Mouse (Mus musculus): ENCODE measurements around the gene Fbxw5. TPM values are rescaled to one million over a fixed set of nuclear protein-coding genes. Genes with fewer than 3 reads are reported as not detected.

Fbxw5 gene
- 64.2 and 75.3 TPM in 2 replicates for polyA plus RNA-seq (2014; fragmentation: Nextera tagmentation; extraction: Ambion mirVana)

DNA sequence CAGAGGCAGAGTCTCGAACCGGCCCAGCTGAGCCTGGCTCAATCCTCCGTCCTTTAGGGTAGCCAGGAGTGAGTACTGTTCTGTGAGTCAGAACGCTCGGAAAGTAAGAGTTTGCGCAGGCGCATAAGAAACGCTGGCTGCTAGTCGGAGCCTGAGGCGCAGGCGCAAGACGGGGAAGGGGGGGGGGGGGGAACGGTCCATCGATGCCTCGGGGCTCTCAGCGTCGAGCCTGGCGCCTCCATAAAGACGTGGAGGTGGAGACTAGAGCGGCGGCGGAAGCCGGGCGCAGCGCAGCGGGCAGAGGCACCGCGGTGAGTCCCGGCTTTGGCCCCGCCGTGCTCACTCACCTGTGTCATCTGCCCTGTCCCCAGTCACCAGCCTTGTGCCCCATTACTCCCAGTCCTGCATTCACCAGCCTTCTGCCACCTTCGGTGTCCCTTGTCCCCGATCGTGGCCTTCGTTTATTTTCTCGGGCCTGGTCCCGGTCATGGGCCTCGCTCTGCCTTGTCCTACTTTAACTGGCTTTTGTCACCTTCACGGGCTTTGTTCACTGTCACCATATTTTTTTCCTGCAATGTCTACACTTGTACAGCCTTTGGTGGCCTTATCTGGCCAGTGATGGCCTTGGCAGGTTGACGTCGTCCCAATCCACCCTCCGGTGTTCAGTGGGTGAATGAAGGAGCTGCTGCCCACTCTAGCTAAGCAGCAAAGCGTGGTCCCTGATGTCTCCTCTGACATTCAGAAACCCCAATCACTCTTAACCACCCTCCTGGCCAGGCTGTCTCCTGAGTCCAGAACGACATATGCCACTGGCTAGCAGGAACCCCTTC is at the start of gene Fbxw5:
Fbxw5 (plus strand) TSS at position 175 of the 830 bp plus-strand sequence.
- H3K4me3 ChIP-seq (ENCODE audit: low read depth, low read length): peak within 1 kb of the TSS; percentile 86

GRCm38 (mm10) chr2:25450853-25451647 is 49.5 kb upstream of the Fbxw5 start:
- Histone ChIP-seq H3K27ac (ENCODE audit: low read depth, low read length) (no peak overlapping the region), H3K27me3 (ENCODE audit: control insufficient read depth, insufficient read depth, low read length) (no peaks in the 10 kb centered on the region), H3K4me1 (replicated peaks; ENCODE audit: control insufficient read depth, insufficient read depth, low read length) (no peaks in the 10 kb centered on the region), H3K4me3 (ENCODE audit: low read depth, low read length) (no peak overlapping the region), H3K9me3 (ENCODE audit: control insufficient read depth, low read length) (no peaks in the 10 kb centered on the region), H3K4me2 (replicated peaks; ENCODE audit: low read depth, low read length) (no peak overlapping the region), H3K36me3 (ENCODE audit: control insufficient read depth, insufficient read depth, low read length) (no peaks in the 10 kb centered on the region), H3K9ac (ENCODE audit: low read depth, low read length) (no peak overlapping the region)
- WGBS: 89% methylated on average over 8 of the region's 8 CpGs
- no peak for DNase-seq (ENCODE audit: low spot score)
- no peak for ATAC-seq (ENCODE audit: low FRiP score)

More for the DNA sequence above, at the start of gene Fbxw5:
- peak; percentile 94 for DNase-seq (ENCODE audit: low spot score)
- no peaks in the 10 kb centered on the region for H3K9me3 ChIP-seq (ENCODE audit: control insufficient read depth, low read length)
- peak within 1 kb of the TSS; percentile 96 for H3K9ac ChIP-seq (ENCODE audit: low read depth, low read length)
- no peaks in the 10 kb centered on the region for H3K36me3 ChIP-seq (ENCODE audit: control insufficient read depth, insufficient read depth, low read length)
- WGBS: 2% methylated on average over 27 of the region's 44 CpGs
- peaks cover 4% of the 10 kb centered on the region; the same call in 1 of the 2 replicates for H3K4me1 ChIP-seq (replicated peaks; ENCODE audit: control insufficient read depth, insufficient read depth, low read length)
- peak; percentile 87 for ATAC-seq (ENCODE audit: low FRiP score)
- H3K27me3 ChIP-seq (ENCODE audit: control insufficient read depth, insufficient read depth, low read length): no peaks in the 10 kb centered on the region
- H3K4me2 ChIP-seq (replicated peaks; ENCODE audit: low read depth, low read length): peak within 1 kb of the TSS; percentile 83
- 0 out of 2 replicates have a peak within 1 kb of the TSS, but pooled peaks have one; percentile 19 for H3K27ac ChIP-seq (ENCODE audit: low read depth, low read length)

GRCm38 (mm10) chr2:25452951-25453350 is 47.6 kb upstream of the Fbxw5 start:
- Histone ChIP-seq H3K9ac (ENCODE audit: low read depth, low read length) (no peak overlapping the region), H3K36me3 (ENCODE audit: control insufficient read depth, insufficient read depth, low read length) (no peaks in the 10 kb centered on the region)
- no peak for ATAC-seq (ENCODE audit: low FRiP score)

GRCm38 (mm10) chr2:25456205-25456953 is 44.2 kb upstream of the Fbxw5 start, which contains the start of gene Clic3:
TSS of gene Clic3 (plus strand) at chr2:25456838.
- no peak within 1 kb of the TSS for H3K4me3 ChIP-seq (ENCODE audit: low read depth, low read length)
- no peak within 1 kb of the TSS for H3K4me2 ChIP-seq (replicated peaks; ENCODE audit: low read depth, low read length)
- no peak within 1 kb of the TSS for H3K27ac ChIP-seq (ENCODE audit: low read depth, low read length)
- H3K27me3 ChIP-seq (ENCODE audit: control insufficient read depth, insufficient read depth, low read length): no peaks in the 10 kb centered on the region
- H3K9ac ChIP-seq (ENCODE audit: low read depth, low read length): no peak within 1 kb of the TSS
- no peak for DNase-seq (ENCODE audit: low spot score)
- 66% methylated on average over 14 of the region's 14 CpGs for WGBS
- H3K9me3 ChIP-seq (ENCODE audit: control insufficient read depth, low read length): no peaks in the 10 kb centered on the region
- no peaks in the 10 kb centered on the region for H3K36me3 ChIP-seq (ENCODE audit: control insufficient read depth, insufficient read depth, low read length)
- ATAC-seq (ENCODE audit: low FRiP score): no peak
- peaks cover 4% of the 10 kb centered on the region; the same call in 1 of the 2 replicates for H3K4me1 ChIP-seq (replicated peaks; ENCODE audit: control insufficient read depth, insufficient read depth, low read length)

More at GRCm38 (mm10) chr2:25452951-25453350, 47.6 kb upstream of the Fbxw5 start:
- no peak for DNase-seq (ENCODE audit: low spot score)
- Histone ChIP-seq H3K4me1 (replicated peaks; ENCODE audit: control insufficient read depth, insufficient read depth, low read length) (no peaks in the 10 kb centered on the region), H3K27me3 (ENCODE audit: control insufficient read depth, insufficient read depth, low read length) (no peaks in the 10 kb centered on the region), H3K9me3 (ENCODE audit: control insufficient read depth, low read length) (no peaks in the 10 kb centered on the region), H3K4me3 (ENCODE audit: low read depth, low read length) (no peak overlapping the region), H3K4me2 (replicated peaks; ENCODE audit: low read depth, low read length) (no peak overlapping the region), H3K27ac (ENCODE audit: low read depth, low read length) (no peak overlapping the region)
- WGBS: 45% methylated on average over 1 of the region's 1 CpGs

DNA sequence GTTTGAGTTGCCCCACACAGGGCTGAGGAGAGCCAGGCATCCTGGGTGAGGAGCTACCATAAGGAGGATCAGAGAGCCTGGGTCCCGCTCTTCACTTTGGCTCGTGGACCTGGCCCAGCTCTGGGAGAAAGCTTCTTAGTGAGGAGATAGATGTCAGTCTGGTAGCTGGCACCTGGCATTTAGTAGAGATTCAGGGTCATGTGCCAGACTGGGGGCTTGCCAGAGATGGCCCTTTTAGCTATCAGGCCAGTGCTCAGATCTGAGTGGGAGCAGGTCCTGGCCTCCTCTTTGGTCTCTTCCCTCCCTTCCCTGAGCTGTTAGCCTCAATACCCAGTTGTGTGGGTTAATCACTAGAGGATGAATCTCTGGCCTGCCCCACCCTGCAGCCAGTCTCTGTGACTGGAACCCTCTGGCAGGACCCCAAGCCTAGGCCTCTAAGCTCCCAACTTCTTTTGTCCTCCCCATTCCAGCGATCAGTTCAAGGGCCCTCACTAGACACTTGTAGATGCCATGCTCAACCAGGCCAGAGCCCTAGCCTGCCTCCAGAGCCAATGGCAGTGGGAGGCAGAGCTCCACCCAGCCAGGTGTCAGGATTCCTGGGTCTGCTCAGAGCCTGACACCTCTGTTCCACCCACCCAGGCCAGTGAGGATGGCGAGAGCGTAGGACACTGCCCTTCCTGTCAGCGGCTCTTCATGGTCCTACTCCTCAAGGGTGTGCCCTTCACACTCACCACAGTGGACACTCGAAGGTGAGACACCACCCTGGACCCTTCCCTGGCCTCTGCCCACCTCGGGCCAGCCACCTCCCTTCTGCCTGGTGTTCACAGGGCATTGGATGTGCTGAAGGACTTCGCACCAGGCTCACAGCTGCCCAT is 43.3 kb upstream of the Fbxw5 start:
- H3K27me3 ChIP-seq (ENCODE audit: control insufficient read depth, insufficient read depth, low read length): no peaks in the 10 kb centered on the region
- WGBS: 86% methylated on average over 9 of the region's 9 CpGs
- no peaks in the 10 kb centered on the region for H3K9me3 ChIP-seq (ENCODE audit: control insufficient read depth, low read length)
- H3K4me1 ChIP-seq (replicated peaks; ENCODE audit: control insufficient read depth, insufficient read depth, low read length): peaks cover 4% of the 10 kb centered on the region; the same call in 1 of the 2 replicates
- H3K27ac ChIP-seq (ENCODE audit: low read depth, low read length): no peak overlapping the region
- no peaks in the 10 kb centered on the region for H3K36me3 ChIP-seq (ENCODE audit: control insufficient read depth, insufficient read depth, low read length)
- H3K4me2 ChIP-seq (replicated peaks; ENCODE audit: low read depth, low read length): no peak overlapping the region
- ATAC-seq (ENCODE audit: low FRiP score): no peak
- H3K9ac ChIP-seq (ENCODE audit: low read depth, low read length): no peak overlapping the region
- DNase-seq (ENCODE audit: low spot score): no peak
- H3K4me3 ChIP-seq (ENCODE audit: low read depth, low read length): no peak overlapping the region

DNA sequence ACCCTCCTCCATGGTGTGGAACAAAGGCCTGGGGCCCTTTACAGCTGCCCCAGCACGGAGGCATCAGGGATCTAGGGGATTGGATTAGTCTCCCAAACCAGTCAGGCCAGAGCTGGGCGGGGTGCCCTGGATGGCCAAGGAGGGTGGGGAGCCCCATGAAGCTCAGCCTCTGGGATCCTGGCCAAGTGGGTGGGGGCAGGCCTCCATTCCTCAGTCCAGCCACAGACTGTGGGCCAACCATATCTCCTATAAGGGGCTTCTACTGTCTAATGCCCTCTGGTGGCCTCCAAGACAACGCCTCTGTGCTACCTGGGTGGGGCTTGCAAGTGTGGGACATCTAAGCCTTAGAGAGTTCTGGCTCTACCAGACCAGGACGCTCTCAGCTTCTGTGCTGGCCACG is 41.6 kb upstream of the Fbxw5 start:
- DNase-seq (ENCODE audit: low spot score): no peak
- Histone ChIP-seq H3K36me3 (ENCODE audit: control insufficient read depth, insufficient read depth, low read length) (no peaks in the 10 kb centered on the region), H3K9me3 (ENCODE audit: control insufficient read depth, low read length) (no peaks in the 10 kb centered on the region), H3K4me1 (replicated peaks; ENCODE audit: control insufficient read depth, insufficient read depth, low read length) (peaks cover 4% of the 10 kb centered on the region; the same call in 1 of the 2 replicates), H3K27ac (ENCODE audit: low read depth, low read length) (no peak overlapping the region), H3K9ac (ENCODE audit: low read depth, low read length) (no peak overlapping the region), H3K27me3 (ENCODE audit: control insufficient read depth, insufficient read depth, low read length) (no peaks in the 10 kb centered on the region), H3K4me2 (replicated peaks; ENCODE audit: low read depth, low read length) (no peak overlapping the region), H3K4me3 (ENCODE audit: low read depth, low read length) (no peak overlapping the region)
- no peak for ATAC-seq (ENCODE audit: low FRiP score)
- 83% methylated on average over 5 of the region's 5 CpGs for WGBS

DNA sequence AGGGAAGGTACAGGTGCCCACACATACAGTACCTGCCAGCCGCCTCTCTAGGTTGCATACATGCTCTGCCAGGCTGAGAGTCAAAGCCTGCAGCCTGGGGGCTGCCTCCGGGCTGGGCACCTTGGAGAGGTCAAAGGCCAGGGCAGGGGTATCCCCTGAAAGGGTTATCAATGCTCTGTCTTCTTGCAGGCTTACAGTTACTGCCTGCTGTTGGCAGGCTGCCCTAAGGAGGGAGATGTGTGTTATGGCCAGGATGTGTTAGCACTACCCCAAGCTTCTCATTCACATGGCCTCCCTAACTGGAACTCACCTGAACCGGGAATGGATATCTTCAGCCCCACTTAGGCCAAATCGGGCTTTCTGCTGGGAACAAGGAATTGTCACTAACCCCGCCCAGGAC is 40.4 kb upstream of the Fbxw5 start:
- Histone ChIP-seq H3K9ac (ENCODE audit: low read depth, low read length) (peak overlapping the region; percentile 83), H3K36me3 (ENCODE audit: control insufficient read depth, insufficient read depth, low read length) (no peaks in the 10 kb centered on the region), H3K27me3 (ENCODE audit: control insufficient read depth, insufficient read depth, low read length) (no peaks in the 10 kb centered on the region), H3K4me1 (replicated peaks; ENCODE audit: control insufficient read depth, insufficient read depth, low read length) (peaks cover 4% of the 10 kb centered on the region; the same call in 1 of the 2 replicates), H3K9me3 (ENCODE audit: control insufficient read depth, low read length) (no peaks in the 10 kb centered on the region), H3K4me2 (replicated peaks; ENCODE audit: low read depth, low read length) (peak overlapping the region; percentile 52), H3K4me3 (ENCODE audit: low read depth, low read length) (peak overlapping the region; percentile 66), H3K27ac (ENCODE audit: low read depth, low read length) (peak overlapping the region; percentile 84)
- DNase-seq (ENCODE audit: low spot score): no peak
- ATAC-seq (ENCODE audit: low FRiP score): peak; percentile 33; the same call in 1 of the 2 replicates
- 29% methylated on average over 5 of the region's 5 CpGs for WGBS

Measured in hindbrain, embryonic 11.5 days (tissue).